Mouse (Mus musculus): Measurements from ENCODE around the gene Atp6v1fnb.

DNA sequence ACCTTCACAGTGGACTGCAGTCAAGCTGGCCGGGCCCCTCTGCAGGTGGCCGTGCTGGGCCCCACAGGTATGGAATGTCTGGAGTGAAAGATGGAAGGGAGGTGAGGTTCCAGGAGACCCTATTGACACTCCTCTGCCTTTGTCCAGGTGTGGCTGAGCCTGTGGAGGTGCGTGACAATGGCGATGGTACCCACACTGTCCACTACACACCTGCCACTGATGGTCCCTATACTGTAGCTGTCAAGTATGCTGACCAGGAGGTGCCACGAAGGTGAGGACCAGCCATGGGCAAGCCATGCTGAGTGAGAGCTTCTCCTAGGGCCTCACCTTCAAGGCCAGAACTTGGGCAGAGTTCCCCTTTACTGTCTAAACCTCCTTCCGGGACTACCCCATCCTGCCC, 20.6 kb upstream of the Atp6v1fnb start:
- no peak for TF ChIP-seq CTCF (IDR thresholded peaks at IDR 0.05; ENCODE audit: borderline replicate concordance, extremely low read depth, insufficient read depth, insufficient read length)
- no peak for TF ChIP-seq POLR2A (IDR thresholded peaks at IDR 0.05; ENCODE audit: borderline replicate concordance, extremely low read depth, insufficient read depth, insufficient read length, poor library complexity, severe bottlenecking)
